7 mouse cellular contexts compared by ENCODE assay signal in the genomic region with DNA sequence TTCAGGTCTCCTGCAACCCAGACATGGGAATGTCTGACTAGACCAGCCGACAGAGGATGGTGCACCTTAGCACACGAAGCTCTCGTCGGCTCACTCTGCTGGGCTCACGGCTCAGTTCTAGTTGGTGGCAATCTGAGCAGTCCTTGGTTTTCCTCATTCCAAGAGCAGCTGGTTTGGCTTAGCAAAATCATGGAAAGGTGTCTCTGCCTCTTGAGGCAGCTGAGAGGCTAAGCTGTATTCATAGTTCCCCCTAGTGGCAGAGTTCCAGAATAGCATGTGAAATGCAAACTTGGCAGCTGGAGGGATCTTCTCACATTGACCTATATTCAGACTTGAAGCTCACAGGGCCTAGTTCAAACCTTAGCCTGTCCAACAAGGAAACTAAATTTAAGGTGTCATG. TPM values are rescaled to one million over a fixed set of nuclear protein-coding genes. Genes with fewer than 3 reads are reported as not detected.
DNase-seq lines count a peak whose midpoint lies in the region; ATAC-seq and TF ChIP-seq lines count a peak whose summit lies in the region.

No protein-coding gene starts in this region.

- no peaks in the 10 kb centered on the region for H3K9me3 ChIP-seq in hindbrain, embryonic 12.5 days (replicated peaks)

- 39% methylated on average over 5 of the region's 5 CpGs for WGBS in hindbrain, embryonic 12.5 days
- 21% methylated on average over 5 of the region's 5 CpGs for WGBS in small intestine, adult 2 months

- 0 out of 2 replicates have a peak, but pooled peaks cover 5% of the 10 kb centered on the region for H3K27me3 ChIP-seq in hindbrain, embryonic 12.5 days
- H3K27me3 ChIP-seq in small intestine, adult 2 months (ENCODE audit: control insufficient read depth, insufficient read depth, low read length), result no peaks in the 10 kb centered on the region

- H3K9ac ChIP-seq in hindbrain, embryonic 12.5 days, result no peak overlapping the region

- peak; percentile 35; the same call in 1 of the 2 replicates for ATAC-seq in hindbrain, embryonic 12.5 days (ENCODE audit: low FRiP score)

- H3K36me3 ChIP-seq in hindbrain, embryonic 12.5 days, result peaks cover 20% of the 10 kb centered on the region
- peaks cover 8% of the 10 kb centered on the region for H3K36me3 ChIP-seq in small intestine, adult 2 months (ENCODE audit: control insufficient read depth, insufficient read depth, low read length)

- DNase-seq in right cerebral cortex, postnatal 10 days (ENCODE audit: low spot score in 2 of 2), result peak; percentile 52 to 70
- no peak for DNase-seq in right cerebral cortex, postnatal 14 days
- DNase-seq in ZHBTc4 (ENCODE audit: low read depth, low spot score), result peak; percentile 89
- peak; percentile 89 for DNase-seq in embryo, embryonic 11 days
- peak; percentile 65 for DNase-seq in lung, postnatal 25 days (ENCODE audit: low spot score)

- H3K4me3 ChIP-seq in hindbrain, embryonic 12.5 days, result no peak overlapping the region
- H3K4me3 ChIP-seq in small intestine, adult 2 months (ENCODE audit: low read depth, low read length), result no peak overlapping the region

- no peak overlapping the region for H3K4me2 ChIP-seq in hindbrain, embryonic 12.5 days (replicated peaks)

- TF ChIP-seq POLR2A in small intestine, adult 2 months (IDR thresholded peaks at IDR 0.05; ENCODE audit: low read depth, low read length), result no peak

- peak; percentile 49; the same call in 1 of the 2 replicates for TF ChIP-seq CTCF in small intestine, adult 2 months (IDR thresholded peaks at IDR 0.05; ENCODE audit: extremely low read depth, insufficient read length, insufficient replicate concordance, low read depth, low read length)

- no peak overlapping the region for H3K27ac ChIP-seq in hindbrain, embryonic 12.5 days
- H3K27ac ChIP-seq in small intestine, adult 2 months (ENCODE audit: insufficient read depth, low read depth, low read length), result no peak overlapping the region

- peaks cover 30% of the 10 kb centered on the region for H3K4me1 ChIP-seq in hindbrain, embryonic 12.5 days
- H3K4me1 ChIP-seq in small intestine, adult 2 months (ENCODE audit: control insufficient read depth, insufficient read depth, insufficient read length, low read length), result peaks cover 3% of the 10 kb centered on the region; the same call in 1 of the 2 replicates

RNA-seq across cellular contexts. Expression of gene Cpne5, which starts 8.6 kb away (rescaled TPM):
- polyA plus RNA-seq in hindbrain, embryonic 12.5 days (2016; fragmentation: Nextera tagmentation; extraction: Ambion mirVana), result 6.0 and 6.1 TPM in 2 replicates
- 0.71 and 2.3 TPM in 2 replicates for polyA plus RNA-seq in small intestine, adult 2 months (2012; rRNA removed)

RNA-seq across cellular contexts. Expression of gene Ppil1, which starts 17.4 kb away (rescaled TPM):
- 102 and 105 TPM in 2 replicates for polyA plus RNA-seq in hindbrain, embryonic 12.5 days (2016; fragmentation: Nextera tagmentation; extraction: Ambion mirVana)
- polyA plus RNA-seq in small intestine, adult 2 months (2012; rRNA removed), result 16.3 and 26.0 TPM in 2 replicates

RNA-seq across cellular contexts. Expression of gene BC004004, which starts 22.0 kb away (rescaled TPM):
- polyA plus RNA-seq in hindbrain, embryonic 12.5 days (2016; fragmentation: Nextera tagmentation; extraction: Ambion mirVana), result 72.5 and 76.9 TPM in 2 replicates
- polyA plus RNA-seq in small intestine, adult 2 months (2012; rRNA removed), result 22.9 and 48.7 TPM in 2 replicates
